Mouse (Mus musculus) urinary bladder, postnatal 36 days (tissue): Measurements from ENCODE around the gene Slc35f1.

ENCODE experiments used
- DNase-seq, 2 experiments: peaks; one replicate each; pipeline ENCODE4 v3.0.0; 2022; ENCODE audit warnings: low spot score in 2 of 2, mixed read lengths in 1 of 2

Gene Slc35f1

GRCm38 (mm10) chr10:52926330-52926729 is 236.0 kb downstream of the Slc35f1 start:
- no peak for DNase-seq

DNA sequence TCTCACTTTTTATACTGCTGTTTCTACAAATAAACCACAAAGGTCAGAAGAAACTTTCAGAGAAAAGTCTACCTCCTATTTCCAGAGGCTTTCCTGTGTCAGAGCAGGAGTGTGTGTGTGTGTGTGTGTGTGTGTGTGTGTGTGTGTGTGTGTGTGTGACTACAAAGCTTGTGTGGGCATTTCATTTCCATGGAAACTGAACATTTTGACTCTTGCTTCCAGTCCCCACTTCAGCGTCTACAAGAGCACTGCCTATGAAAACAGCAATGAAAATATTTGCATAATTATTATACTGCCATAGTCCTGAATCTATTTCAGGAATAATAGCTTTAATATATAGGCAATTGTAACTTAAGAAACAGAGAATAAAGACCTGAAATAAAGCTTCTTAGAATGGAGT is 241.8 kb downstream of the Slc35f1 start:
- no peak for DNase-seq

- no peak for DNase-seq
Observed at GRCm38 (mm10) chr10:52934615-52935014, 244.3 kb downstream of the Slc35f1 start.

DNA sequence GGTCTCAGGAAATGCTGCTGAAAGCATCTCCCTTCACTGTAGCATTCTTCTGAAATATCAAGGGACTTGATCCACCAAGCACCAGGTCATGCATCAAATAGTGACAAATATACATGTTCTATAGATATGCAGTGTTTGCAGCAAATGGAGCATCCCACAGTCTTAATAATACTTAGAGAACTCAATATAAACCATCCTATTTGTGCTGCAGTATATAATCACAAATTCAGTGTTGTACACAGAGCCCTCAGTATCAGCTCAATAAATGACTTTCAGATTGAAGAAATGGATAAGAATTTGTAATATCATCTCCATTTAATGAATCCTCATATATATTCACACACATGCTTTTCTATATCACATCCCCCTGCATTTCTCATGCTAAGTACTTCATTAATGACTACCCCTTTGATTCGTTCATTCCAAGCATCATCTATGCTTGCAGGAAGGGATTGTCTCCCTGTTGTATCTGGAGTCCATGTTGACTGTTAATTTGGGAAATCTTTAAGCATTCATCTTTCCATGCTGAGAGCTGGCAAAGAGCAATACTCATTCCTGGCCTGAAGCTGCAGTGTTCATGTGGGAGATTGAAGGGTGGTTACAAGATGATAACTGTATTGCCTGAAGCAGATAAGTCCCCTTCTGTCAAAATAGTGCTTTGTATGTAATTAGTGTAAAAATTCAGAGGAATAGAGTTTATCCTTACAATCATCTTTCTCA is 249.9 kb downstream of the Slc35f1 start:
- no peak for DNase-seq

- DNase-seq: no peak
Observed at GRCm38 (mm10) chr10:52940831-52941216, 250.5 kb downstream of the Slc35f1 start.

- DNase-seq: no peak
Observed at GRCm38 (mm10) chr10:52952581-52952980, 262.2 kb downstream of the Slc35f1 start.

DNA sequence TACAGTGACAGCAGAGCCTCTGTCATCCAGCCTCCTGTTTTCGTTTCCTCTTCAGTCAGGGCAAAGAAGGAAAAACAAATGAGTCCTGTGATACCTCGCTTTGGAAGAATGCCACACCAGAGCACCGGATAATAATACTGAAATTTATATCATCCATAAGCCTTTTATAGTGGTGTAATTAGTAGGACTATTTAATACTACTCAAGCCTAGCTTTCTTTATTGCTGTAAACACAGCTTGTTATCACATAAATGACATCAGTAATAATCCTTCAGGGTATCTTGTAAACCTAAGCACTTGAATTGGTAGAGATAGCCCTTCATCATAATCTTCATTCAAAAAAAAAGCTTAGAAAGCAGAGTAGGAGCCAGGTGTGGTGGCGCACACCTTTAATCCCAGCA is 266.4 kb downstream of the Slc35f1 start:
- DNase-seq: no peak

- DNase-seq: no peak
Observed at GRCm38 (mm10) chr10:52979251-52979650, 288.9 kb downstream of the Slc35f1 start.

DNA sequence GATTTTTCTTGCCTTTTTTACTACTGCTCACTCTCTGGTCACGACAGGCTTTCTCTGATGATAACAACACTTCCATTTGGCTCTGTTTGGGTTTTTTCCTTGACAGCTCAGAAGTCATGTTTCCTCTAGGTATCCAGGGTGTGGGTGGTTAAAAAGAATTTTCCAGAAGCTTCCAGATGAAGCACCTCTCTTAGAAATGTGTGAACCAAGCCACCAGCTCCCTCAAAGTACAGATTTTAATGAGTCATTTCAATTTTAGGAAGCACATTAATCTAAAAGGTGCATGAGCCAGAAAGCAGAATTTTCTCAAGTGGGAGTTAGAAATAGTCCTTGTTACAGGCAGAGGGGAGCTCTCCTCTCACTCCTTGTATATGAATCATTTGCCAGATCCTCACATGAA is 292.5 kb downstream of the Slc35f1 start:
- no peak for DNase-seq

GRCm38 (mm10) chr10:52992246-52992645 is 301.9 kb downstream of the Slc35f1 start:
- no peak for DNase-seq

- DNase-seq: no peak
Observed at GRCm38 (mm10) chr10:52996886-52997285, 306.6 kb downstream of the Slc35f1 start.

DNA sequence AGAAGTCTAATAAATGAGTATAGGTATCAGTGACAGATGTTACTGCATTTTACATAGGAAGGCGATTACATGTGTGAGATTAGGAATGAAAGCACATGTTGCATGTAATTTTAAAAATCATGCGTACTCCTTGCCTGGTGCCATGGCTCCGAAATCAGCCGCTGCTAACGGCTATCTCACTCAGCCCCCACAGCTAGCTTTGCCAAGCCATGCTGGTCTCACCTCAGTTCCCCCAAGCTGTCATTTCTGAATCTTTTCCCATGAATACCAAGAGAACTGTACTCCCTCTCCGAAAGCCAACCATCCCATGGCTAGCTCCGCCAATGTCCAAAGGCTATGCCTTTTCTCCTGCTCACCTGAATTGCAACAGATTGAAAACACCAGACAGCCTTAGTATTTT is 310.8 kb downstream of the Slc35f1 start:
- DNase-seq: no peak

DNA sequence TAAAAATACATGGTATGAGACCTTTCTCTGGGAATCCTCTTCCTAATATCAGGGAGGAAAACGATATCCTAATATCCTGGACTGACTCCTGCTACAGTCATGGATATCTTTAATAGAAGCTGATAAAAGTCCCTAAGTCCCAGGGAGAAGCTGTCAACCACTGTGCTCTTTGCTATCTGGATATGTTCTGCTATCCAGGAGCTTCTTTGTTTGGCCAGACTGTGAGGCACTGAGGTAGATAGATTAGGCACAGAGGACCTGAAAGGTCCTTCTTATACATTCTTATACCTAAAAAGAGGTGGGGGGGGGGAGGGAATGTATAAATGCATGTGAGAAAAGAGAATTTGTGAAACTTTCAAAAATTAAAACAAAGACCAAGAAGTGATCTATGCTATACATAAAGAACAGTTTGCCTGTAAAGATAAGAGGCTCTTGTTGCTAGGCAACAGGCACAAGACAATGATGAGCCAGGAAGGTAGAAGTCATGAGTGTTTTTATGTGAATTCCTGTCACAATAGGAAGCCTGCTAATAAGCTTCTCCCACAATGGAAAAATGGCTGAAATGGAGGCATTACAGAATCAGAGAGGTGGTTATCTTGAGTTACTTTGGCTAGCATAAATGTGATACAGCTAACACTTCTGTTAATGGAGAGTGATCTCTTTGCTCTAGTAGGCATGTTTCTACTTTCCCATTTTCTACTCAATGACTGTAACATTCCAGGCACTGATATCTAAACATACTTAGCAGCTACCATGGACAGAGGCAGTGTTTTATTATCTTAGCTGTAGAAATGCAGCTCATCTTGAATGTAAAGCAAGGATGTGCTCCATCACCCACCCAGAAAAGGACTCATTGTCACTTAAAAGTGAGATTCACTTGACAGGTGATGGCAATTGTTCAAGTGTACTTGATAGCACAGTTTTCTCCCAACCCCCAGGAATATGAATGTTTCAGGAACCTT is 316.2 kb downstream of the Slc35f1 start:
- DNase-seq: no peak

DNA sequence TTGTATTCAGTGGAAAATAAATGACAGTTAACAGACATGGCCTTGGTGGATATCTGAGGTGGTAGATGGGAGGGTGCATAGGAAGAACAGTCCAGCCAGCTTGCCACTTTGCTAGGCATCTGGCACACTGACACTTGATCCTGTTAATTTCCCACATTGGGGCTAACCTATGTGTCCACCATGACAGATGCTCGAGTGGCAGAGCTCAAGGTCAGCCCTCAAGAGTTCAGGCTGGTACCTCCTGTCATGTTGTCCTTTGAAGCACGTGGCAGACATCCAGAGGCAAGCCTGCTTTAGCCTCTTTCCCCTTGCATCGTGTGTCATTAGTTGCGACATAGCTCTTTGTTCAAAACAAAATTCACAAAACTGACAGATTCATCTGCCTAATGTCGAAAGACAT is 323.5 kb downstream of the Slc35f1 start:
- DNase-seq: no peak

DNA sequence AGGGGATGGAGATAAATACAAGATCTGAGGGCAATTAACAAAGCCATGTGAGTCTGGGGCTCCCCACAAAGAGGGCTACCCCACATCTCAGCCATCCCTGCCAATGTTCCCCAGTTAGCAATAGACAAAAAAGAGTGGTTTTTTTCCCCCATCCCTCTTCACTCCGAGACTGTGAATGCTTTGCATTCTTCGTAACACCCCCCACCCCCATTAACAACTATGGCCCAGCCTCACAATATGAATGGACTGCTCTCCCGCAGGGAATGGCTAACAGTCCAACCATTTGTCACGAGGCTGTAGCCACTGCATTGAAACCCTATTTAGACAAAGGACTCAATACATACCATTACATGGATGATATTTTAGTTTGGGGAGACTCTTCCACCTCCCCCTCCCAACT is 338.1 kb downstream of the Slc35f1 start:
- DNase-seq: no peak

GRCm38 (mm10) chr10:53035202-53035601 is 344.9 kb downstream of the Slc35f1 start:
- no peak for DNase-seq

DNA sequence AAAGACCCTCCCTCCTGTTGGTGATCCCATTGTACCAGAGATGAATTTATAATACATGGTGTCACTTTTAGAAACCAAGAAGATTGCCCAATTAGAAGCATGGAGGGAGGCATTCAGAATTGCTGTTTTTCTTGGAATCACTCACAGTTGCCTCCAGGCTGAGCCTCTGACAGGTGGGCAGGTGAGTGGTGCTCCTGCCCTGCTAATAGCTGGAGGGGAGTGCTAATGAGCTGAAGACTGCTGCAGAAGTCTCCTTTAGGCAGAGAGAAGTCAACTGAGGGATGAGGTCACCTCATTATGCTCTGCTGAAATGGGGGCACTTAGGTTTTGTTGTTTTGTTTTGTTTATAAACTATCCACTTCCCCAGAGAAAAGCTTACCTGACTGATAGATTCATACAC is 355.6 kb downstream of the Slc35f1 start:
- no peak for DNase-seq

DNA sequence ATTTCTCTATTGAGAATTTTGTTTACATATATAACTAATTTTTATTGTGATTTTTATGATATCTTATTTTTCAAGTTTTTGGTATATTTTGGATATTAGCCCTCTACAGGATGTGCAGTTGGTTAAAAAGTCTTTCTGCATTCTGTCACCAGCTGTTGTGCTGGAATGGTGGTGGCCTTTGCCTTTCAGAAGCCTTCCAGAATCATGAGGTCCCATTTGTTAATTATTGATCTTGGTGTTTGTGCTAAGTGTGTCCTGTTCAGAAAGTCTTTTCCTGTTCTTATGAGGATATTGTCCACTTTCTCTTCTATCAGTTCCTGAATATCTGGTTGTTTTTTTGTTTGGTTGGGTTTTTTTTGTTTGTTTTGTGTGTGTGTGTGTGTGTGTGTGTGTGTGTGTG is 362.2 kb downstream of the Slc35f1 start:
- no peak for DNase-seq

DNA sequence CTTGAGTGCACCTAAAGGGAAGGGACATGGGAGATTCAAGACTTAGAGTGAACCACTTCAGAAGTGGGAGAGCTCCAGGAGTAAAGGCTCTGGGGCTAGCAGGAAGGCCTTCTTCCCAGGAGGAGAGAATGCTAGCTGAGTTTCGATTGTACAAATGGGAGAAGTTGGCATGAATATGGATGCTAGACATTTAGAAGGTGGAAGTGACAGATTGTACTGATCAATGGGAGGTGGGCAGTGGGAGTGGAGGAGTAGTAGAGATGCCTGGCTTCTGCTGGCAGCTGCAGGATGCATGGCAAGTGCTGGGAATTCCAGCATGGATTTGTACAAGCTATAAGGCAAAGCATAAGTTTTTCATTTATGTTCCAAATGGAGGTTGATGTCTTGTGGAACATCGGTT is 370.4 kb downstream of the Slc35f1 start:
- DNase-seq: no peak

DNA sequence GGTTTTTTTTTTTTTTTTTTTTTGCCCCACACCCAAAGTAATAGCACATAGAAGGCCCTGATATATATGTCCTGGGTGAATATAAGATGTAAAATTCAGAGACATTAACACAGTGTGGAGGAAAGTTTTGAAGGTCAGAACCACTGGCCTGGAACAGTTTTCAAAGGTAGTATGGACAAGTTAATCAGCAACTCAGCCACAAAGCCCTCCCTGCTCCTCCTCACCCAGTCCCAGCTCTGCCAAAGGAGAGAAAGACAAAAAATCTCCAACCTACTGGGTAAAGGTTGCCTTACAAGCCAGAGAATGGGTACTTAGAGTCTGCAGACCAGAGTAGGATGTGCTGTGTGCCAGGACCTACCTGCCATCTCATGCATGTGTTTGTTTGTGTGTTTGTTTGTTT is 372.4 kb downstream of the Slc35f1 start:
- DNase-seq: no peak

GRCm38 (mm10) chr10:53087811-53088210 is 397.5 kb downstream of the Slc35f1 start:
- no peak for DNase-seq

DNA sequence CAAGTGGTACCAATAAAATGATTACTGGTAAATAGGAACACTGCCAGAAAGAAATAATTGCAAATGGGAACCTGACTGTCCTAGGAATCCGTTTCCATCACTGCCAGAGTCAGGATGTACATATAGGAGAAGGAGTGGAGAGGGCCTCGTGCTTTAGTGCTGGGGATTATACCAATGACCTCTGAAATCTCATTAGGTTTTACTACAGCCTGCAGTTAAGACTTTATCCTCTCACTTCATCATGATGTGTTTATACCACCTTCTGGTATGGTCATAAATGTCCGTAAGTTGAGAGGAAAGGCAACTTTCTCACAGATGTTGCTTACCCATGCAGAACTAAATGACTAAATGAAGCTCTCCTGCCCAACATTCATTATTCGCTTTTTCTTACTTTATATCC is 401.2 kb downstream of the Slc35f1 start:
- DNase-seq: no peak

DNA sequence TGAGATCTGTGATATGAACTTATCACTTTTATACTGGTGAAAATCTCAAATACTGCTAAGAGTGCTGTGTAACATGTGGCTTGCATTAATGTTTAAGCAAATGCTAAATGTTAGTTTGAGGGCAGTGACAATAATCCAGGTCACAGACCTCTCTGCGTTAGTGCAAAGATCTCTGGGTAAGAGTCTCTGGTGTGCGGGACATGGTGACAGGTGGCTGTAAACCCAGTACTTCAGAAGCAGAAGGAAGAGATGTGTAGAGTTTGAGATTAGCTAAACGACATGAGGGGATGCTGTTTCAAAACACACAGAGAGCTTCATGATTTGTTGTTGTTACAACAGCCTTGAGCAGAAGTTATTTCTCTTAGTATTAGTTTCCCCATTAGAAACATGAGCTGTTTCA is 406.1 kb downstream of the Slc35f1 start:
- DNase-seq: no peak
